Mouse (Mus musculus) c-Kit-positive CD71-positive TER-119-negative erythroid progenitor cells, embryonic 14.5 days (primary cell): ENCODE results near the gene Ubap1.

Source experiments
- DNase-seq: peaks from one replicate; pipeline ENCODE4 v3.0.0-alpha.2; 2013; ENCODE audit warnings: low read depth

The Ubap1 gene

GRCm38 (mm10) chr4:41357154-41357553, 8.4 kb downstream of the Ubap1 start:
- no peak for DNase-seq

- DNase-seq, result no peak
These were observed 9.9 kb downstream of the Ubap1 start for GRCm38 (mm10) chr4:41358669-41359068.

- no peak for DNase-seq
These were observed 10.6 kb downstream of the Ubap1 start for GRCm38 (mm10) chr4:41359358-41359757.

- no peak for DNase-seq
These were observed 12.3 kb downstream of the Ubap1 start for GRCm38 (mm10) chr4:41361059-41361458.

- DNase-seq, result no peak
These were observed 19.4 kb downstream of the Ubap1 start for GRCm38 (mm10) chr4:41368198-41368597.

GRCm38 (mm10) chr4:41369702-41370437, 21.1 kb downstream of the Ubap1 start:
- DNase-seq, result no peak

GRCm38 (mm10) chr4:41377567-41377966, 28.8 kb downstream of the Ubap1 start:
- no peak for DNase-seq

GRCm38 (mm10) chr4:41381213-41381950, 32.6 kb downstream of the Ubap1 start:
- DNase-seq, result no peak

- DNase-seq, result no peak
These were observed 37.7 kb downstream of the Ubap1 start for GRCm38 (mm10) chr4:41386412-41386975.

- peak; percentile 79 for DNase-seq
These were observed 39.1 kb downstream of the Ubap1 start for GRCm38 (mm10) chr4:41387755-41388469.

- DNase-seq, result no peak
These were observed 39.8 kb downstream of the Ubap1 start for GRCm38 (mm10) chr4:41388616-41389015.

GRCm38 (mm10) chr4:41389240-41389639, 40.4 kb downstream of the Ubap1 start:
- DNase-seq, result no peak

- peak; percentile 66 for DNase-seq
These were observed 41.3 kb downstream of the Ubap1 start for GRCm38 (mm10) chr4:41390122-41390521.

- no peak for DNase-seq
These were observed 42.2 kb downstream of the Ubap1 start for GRCm38 (mm10) chr4:41391015-41391414.

GRCm38 (mm10) chr4:41394651-41395050, 45.9 kb downstream of the Ubap1 start:
- DNase-seq, result no peak

GRCm38 (mm10) chr4:41398353-41398752, 49.6 kb downstream of the Ubap1 start:
- DNase-seq, result no peak

GRCm38 (mm10) chr4:41399904-41400303, 51.1 kb downstream of the Ubap1 start:
- no peak for DNase-seq

GRCm38 (mm10) chr4:41401167-41401566, 52.4 kb downstream of the Ubap1 start:
- no peak for DNase-seq

GRCm38 (mm10) chr4:41401573-41401972, 52.8 kb downstream of the Ubap1 start:
- no peak for DNase-seq

GRCm38 (mm10) chr4:41406597-41406996, 57.8 kb downstream of the Ubap1 start:
- no peak for DNase-seq

GRCm38 (mm10) chr4:41407353-41407752, 58.6 kb downstream of the Ubap1 start:
- no peak for DNase-seq

- no peak for DNase-seq
These were observed 60.5 kb downstream of the Ubap1 start for GRCm38 (mm10) chr4:41409341-41409740.
